Mouse (Mus musculus) ES-Bruce4 (cell line): ENCODE measurements around the gene Krt81.

Source experiments
- CTCF ChIP-seq: IDR thresholded peaks from one replicate; pipeline ENCODE4 v1.8.1; 2011; ENCODE audit warnings: low read depth, low read length
- EP300 ChIP-seq: IDR thresholded peaks from 2 replicates; pipeline ENCODE4 v1.6.1; 2011; ENCODE audit warnings: low read depth, low read length; ENCODE audit not compliant: insufficient read depth

DNA sequence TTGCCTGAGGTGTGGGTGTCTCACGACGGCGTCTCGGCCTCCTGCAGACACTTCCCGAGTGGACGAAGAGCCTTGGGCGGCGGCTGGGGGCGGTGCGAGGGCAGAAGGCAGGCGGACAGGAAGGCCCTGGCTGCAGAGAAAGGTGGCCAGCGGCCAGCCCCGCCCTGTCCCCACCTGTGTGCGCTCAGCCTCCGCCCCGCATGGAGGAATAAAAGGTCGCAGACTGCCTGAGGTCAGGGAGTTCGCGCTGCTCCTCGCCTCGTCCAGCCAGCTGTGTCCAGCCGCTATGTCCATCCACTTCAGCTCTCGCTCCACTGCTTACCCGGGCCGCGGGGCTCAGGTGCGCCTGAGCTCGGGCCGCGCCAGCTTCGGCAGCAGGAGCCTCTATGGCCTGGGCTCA, 51.4 kb downstream of the Krt81 start:
- peak; percentile 58; the same call in 1 of the 2 replicates for TF ChIP-seq EP300
- TF ChIP-seq CTCF = no peak
